Mouse (Mus musculus) G1E (cell line): ENCODE data around the gene Zfp853. TPM values are rescaled to one million over a fixed set of nuclear protein-coding genes. Genes with fewer than 3 reads are reported as not detected.
A peak's percentile ranks its signal among the peaks of the same experiment; 100 is the strongest.

Source experiments
- ATAC-seq: 2 replicates; pipeline ENCODE4 v1.8.0; 2016; ENCODE audit warnings: mild to moderate bottlenecking; ENCODE audit not compliant: insufficient number of reproducible peaks, poor library complexity, low FRiP score, severe bottlenecking; ENCODE audit errors: extremely low read depth
- DNase-seq: peaks from one replicate; pipeline ENCODE4 v3.0.0; 2012; ENCODE audit warnings: low spot score
- H3K27me3 ChIP-seq: 2 replicates; pipeline ENCODE4 v1.6.1; 2012; ENCODE audit warnings: mild to moderate bottlenecking, low read length, inconsistent platforms; ENCODE audit not compliant: insufficient read depth
- H3K36me3 ChIP-seq: replicated peaks from 2 replicates; pipeline ENCODE3; 2012; ENCODE audit warnings: mild to moderate bottlenecking, inconsistent platforms
- H3K4me1 ChIP-seq: 2 replicates; pipeline ENCODE4 v1.6.1; 2012; ENCODE audit warnings: low read depth, low read length, inconsistent platforms, mixed read lengths; ENCODE audit not compliant: insufficient read depth
- H3K4me3 ChIP-seq: 2 replicates; pipeline ENCODE4 v1.5.1; 2012; ENCODE audit warnings: low read depth, mild to moderate bottlenecking, inconsistent platforms, low read length, moderate library complexity, mixed read lengths
- H3K9me3 ChIP-seq: replicated peaks from 2 replicates; pipeline ENCODE4 v1.6.1; 2012; ENCODE audit warnings: inconsistent platforms
- CTCF ChIP-seq: IDR thresholded peaks from 2 replicates; pipeline ENCODE4 v1.5.1; 2012; ENCODE audit warnings: low read depth, low read length, inconsistent platforms, mixed read lengths
- GATA1 ChIP-seq: IDR thresholded peaks from 2 replicates; pipeline ENCODE4 v1.6.1; 2012; ENCODE audit warnings: borderline replicate concordance, low read length, inconsistent platforms, mixed read lengths
- GATA2 ChIP-seq: IDR thresholded peaks from 2 replicates; pipeline ENCODE4 v1.6.1; 2012; ENCODE audit warnings: low read depth, low read length, inconsistent platforms, borderline replicate concordance
- POLR2AphosphoS5 ChIP-seq: IDR thresholded peaks from 2 replicates; pipeline ENCODE4 v1.6.1; 2012; ENCODE audit warnings: low read depth, low read length, inconsistent platforms; ENCODE audit not compliant: insufficient replicate concordance
- TAL1 ChIP-seq: conservative IDR thresholded peaks from 2 replicates; pipeline ENCODE4 v1.6.1; 2012; ENCODE audit warnings: low read depth, low read length, inconsistent platforms, mixed read lengths
- polyA plus RNA-seq: library from polyadenylated mRNA; stranded (reverse); fragments of >175 nt; gene quantifications from 2 replicates; pipeline ENCODE4 v1.2.3, GENCODE M21; 2012
- total RNA-seq, 2 experiments: library from RNA; stranded (forward) in 1 of 2; stranded (reverse) in 1 of 2; fragments of 200-1000 nt in 1 of 2; fragments of >200 nt in 1 of 2; fragmentation: Nextera tagmentation in 1 of 2; gene quantifications; 2 replicates each; pipeline ENCODE4 v1.2.3; 2014 to 2017

Gene Zfp853
- total RNA-seq (2014; fragmentation: Nextera tagmentation) (0.63 TPM in 1 of 2 replicates, not detected in the other), total RNA-seq (2017) (0.06 and 0.11 TPM in 2 replicates), polyA plus RNA-seq (0.03 and 0.10 TPM in 2 replicates)

- H3K4me3 ChIP-seq = no peak within 1 kb of the TSS
- ATAC-seq (no peak), DNase-seq (no peak)
- H3K36me3 ChIP-seq = peaks cover 39% of the 10 kb centered on the region
- H3K4me1 ChIP-seq = no peaks in the 10 kb centered on the region; the same call in 1 of the 2 replicates
- peaks cover 11% of the 10 kb centered on the region for H3K9me3 ChIP-seq
- peaks cover 16% of the 10 kb centered on the region; the same call in 1 of the 2 replicates for H3K27me3 ChIP-seq
- TF ChIP-seq GATA2 = no peak
- TF ChIP-seq GATA1 = no peak
- no peak for TF ChIP-seq CTCF
- no peak for TF ChIP-seq POLR2AphosphoS5
- TF ChIP-seq TAL1 = no peak
Observed at GRCm38 (mm10) chr5:143293404-143293803, at the start of gene Zfp853. Gene Zfp853, minus strand, starts transcription at chr5:143293623.

- H3K4me1 ChIP-seq = 0 out of 2 replicates have a peak, but pooled peaks cover 5% of the 10 kb centered on the region
- DNase-seq (no peak), ATAC-seq (no peak)
- no peaks in the 10 kb centered on the region for H3K36me3 ChIP-seq
- no peak overlapping the region for H3K4me3 ChIP-seq
- no peak for TF ChIP-seq TAL1
- no peak for TF ChIP-seq GATA2
- TF ChIP-seq POLR2AphosphoS5 = no peak
- no peak for TF ChIP-seq CTCF
- TF ChIP-seq GATA1 = no peak
- H3K9me3 ChIP-seq = peaks cover 5% of the 10 kb centered on the region; the same call in 1 of the 2 replicates
- peaks cover 23% of the 10 kb centered on the region for H3K27me3 ChIP-seq
Observed at GRCm38 (mm10) chr5:143339603-143340002, 46.2 kb upstream of the Zfp853 start.

GRCm38 (mm10) chr5:143336559-143336958 is 43.1 kb upstream of the Zfp853 start:
- H3K27me3 ChIP-seq = peaks cover 9% of the 10 kb centered on the region
- DNase-seq = no peak
- no peak for ATAC-seq
- H3K36me3 ChIP-seq = peaks cover 4% of the 10 kb centered on the region
- no peak for TF ChIP-seq GATA1
- 0 out of 2 replicates have a peak, but pooled peaks have one; percentile 7 for TF ChIP-seq CTCF
- no peak for TF ChIP-seq GATA2
- TF ChIP-seq TAL1 = no peak
- TF ChIP-seq POLR2AphosphoS5 = no peak
- no peak overlapping the region for H3K4me3 ChIP-seq
- no peaks in the 10 kb centered on the region for H3K9me3 ChIP-seq
- H3K4me1 ChIP-seq = peaks cover 10% of the 10 kb centered on the region

GRCm38 (mm10) chr5:143335089-143335460 is 41.7 kb upstream of the Zfp853 start:
- peaks cover 9% of the 10 kb centered on the region for H3K27me3 ChIP-seq
- peaks cover 13% of the 10 kb centered on the region for H3K4me1 ChIP-seq
- H3K4me3 ChIP-seq = no peak overlapping the region
- ATAC-seq = no peak
- peaks cover 8% of the 10 kb centered on the region for H3K36me3 ChIP-seq
- no peaks in the 10 kb centered on the region for H3K9me3 ChIP-seq
- no peak for DNase-seq
- TF ChIP-seq GATA1 = no peak

- Histone ChIP-seq H3K9me3 (no peaks in the 10 kb centered on the region), H3K36me3 (peaks cover 9% of the 10 kb centered on the region), H3K4me3 (no peak overlapping the region), H3K27me3 (peaks cover 4% of the 10 kb centered on the region), H3K4me1 (peaks cover 17% of the 10 kb centered on the region)
- DNase-seq = no peak
- TF ChIP-seq CTCF = no peak
- TF ChIP-seq POLR2AphosphoS5 = no peak
- TF ChIP-seq TAL1 = no peak
- TF ChIP-seq GATA1 = no peak
- TF ChIP-seq GATA2 = no peak
- ATAC-seq = no peak
Observed at GRCm38 (mm10) chr5:143334418-143335088, 41.1 kb upstream of the Zfp853 start.

- peaks cover 4% of the 10 kb centered on the region for H3K27me3 ChIP-seq
- ATAC-seq = no peak
- no peak overlapping the region for H3K4me3 ChIP-seq
- H3K36me3 ChIP-seq = peaks cover 9% of the 10 kb centered on the region
- TF ChIP-seq CTCF (peak; percentile 65), TAL1 (no peak)
- H3K9me3 ChIP-seq = no peaks in the 10 kb centered on the region
- peak; percentile 39 for DNase-seq
- H3K4me1 ChIP-seq = peaks cover 17% of the 10 kb centered on the region
Observed at GRCm38 (mm10) chr5:143333872-143334271, 40.4 kb upstream of the Zfp853 start.
